Mouse (Mus musculus): ENCODE measurements around the gene Tbl3. TPM values are rescaled to one million over a fixed set of nuclear protein-coding genes. Genes with fewer than 3 reads are reported as not detected.

Gene Tbl3
- total and polyA plus RNA-seq, 3 experiments, result 103 to 111 TPM; not detected in 1

GRCm38 (mm10) chr17:24743896-24744295 lies 36.4 kb upstream of the Tbl3 start:
- DNase-seq (ENCODE audit: low read depth, low spot score), result no peak
- H3K4me1 ChIP-seq (ENCODE audit: control insufficient read depth in 1 of 2, insufficient read depth in 2 of 2, low read length in 2 of 2), result no peaks in the 10 kb centered on the region
- H3K36me3 ChIP-seq (ENCODE audit: control insufficient read depth in 1 of 2, insufficient read depth in 2 of 2, low read length in 2 of 2), result no peaks in the 10 kb centered on the region
- H3K9ac ChIP-seq (ENCODE audit: control insufficient read depth, low read depth, low read length, poor library complexity, severe bottlenecking), result no peak overlapping the region
- no peak overlapping the region for H3K4me3 ChIP-seq (ENCODE audit: control insufficient read depth in 1 of 2, insufficient read depth in 1 of 2, low read depth in 2 of 2, low read length in 2 of 2)
- H3K79me2 ChIP-seq (ENCODE audit: control insufficient read depth, insufficient read depth, low read length, poor library complexity), result no peaks in the 10 kb centered on the region
- peaks cover 0 to 4% of the 10 kb centered on the region in 2 experiments; a peak in 1 of 4 replicates for H3K27me3 ChIP-seq (ENCODE audit: control insufficient read depth in 1 of 2, insufficient read depth in 2 of 2, low read length in 2 of 2)
- TF ChIP-seq UBTF (IDR thresholded peaks at IDR 0.05; ENCODE audit: borderline replicate concordance, insufficient read depth, low read depth, low read length), result no peak
- TF ChIP-seq MAFK (IDR thresholded peaks at IDR 0.05; ENCODE audit: borderline replicate concordance, low read depth, low read length), result no peak
- TF ChIP-seq EP300 (IDR thresholded peaks at IDR 0.05; ENCODE audit: low read depth in 1 of 2, low read length in 2 of 2), result no peak
- TF ChIP-seq TAL1 (IDR thresholded peaks at IDR 0.05; ENCODE audit: low read length), result no peak
- no peak for TF ChIP-seq TCF12 (IDR thresholded peaks at IDR 0.05; ENCODE audit: low read depth, low read length)
- TF ChIP-seq MYB (IDR thresholded peaks at IDR 0.05; ENCODE audit: low read depth, low read length), result no peak
- no peak for TF ChIP-seq SMC3 (IDR thresholded peaks at IDR 0.05; ENCODE audit: low read depth, low read length)
- TF ChIP-seq POLR2AphosphoS5 (IDR thresholded peaks at IDR 0.05; ENCODE audit: borderline replicate concordance, low read depth, low read length), result no peak
- TF ChIP-seq NELFE (IDR thresholded peaks at IDR 0.05; ENCODE audit: low read depth, low read length), result no peak
- no peak for TF ChIP-seq POLR2A (IDR thresholded peaks at IDR 0.05; ENCODE audit: control insufficient read depth in 1 of 2, insufficient read depth in 1 of 2, low read depth in 1 of 2, low read length in 2 of 2, poor library complexity in 1 of 2)
- no peak for TF ChIP-seq RCOR1 (IDR thresholded peaks at IDR 0.05; ENCODE audit: low read depth, low read length)
- no peak for TF ChIP-seq GATA1 (IDR thresholded peaks at IDR 0.05; ENCODE audit: low read depth, low read length)
- no peak for TF ChIP-seq ZNF384 (IDR thresholded peaks at IDR 0.05; ENCODE audit: low read depth, low read length)
- no peak for TF ChIP-seq MEF2A (IDR thresholded peaks at IDR 0.05; ENCODE audit: extremely low read depth, insufficient replicate concordance, low read depth, low read length, poor library complexity, severe bottlenecking)
- TF ChIP-seq MAZ (IDR thresholded peaks at IDR 0.05; ENCODE audit: low read depth, low read length), result no peak
- no peak for TF ChIP-seq E2F4 (IDR thresholded peaks at IDR 0.05; ENCODE audit: borderline replicate concordance, low read depth, low read length)
- TF ChIP-seq MAX (IDR thresholded peaks at IDR 0.05; ENCODE audit: low read length), result no peak
- no peak for TF ChIP-seq NRF1 (IDR thresholded peaks at IDR 0.05; ENCODE audit: insufficient read depth, low read depth, low read length, poor library complexity, severe bottlenecking)
- no peak for TF ChIP-seq SIN3A (IDR thresholded peaks at IDR 0.05; ENCODE audit: low read length)
- TF ChIP-seq GABPA (IDR thresholded peaks at IDR 0.05; ENCODE audit: low read depth, low read length), result no peak
- no peak overlapping the region for H3K27ac ChIP-seq (ENCODE audit: control insufficient read depth, low read depth, low read length)
- H3K9me3 ChIP-seq (replicated peaks; ENCODE audit: insufficient read depth, low read length), result no peaks in the 10 kb centered on the region

GRCm38 (mm10) chr17:24742307-24742706 lies 34.8 kb upstream of the Tbl3 start:
- Histone ChIP-seq H3K27me3 (ENCODE audit: control insufficient read depth in 1 of 2, insufficient read depth in 2 of 2, low read length in 2 of 2) (no peaks in the 10 kb centered on the region; a peak in 1 of 4 replicates), H3K27ac (ENCODE audit: control insufficient read depth, low read depth, low read length) (no peak overlapping the region), H3K4me3 (ENCODE audit: control insufficient read depth in 1 of 2, insufficient read depth in 1 of 2, low read depth in 2 of 2, low read length in 2 of 2) (no peak overlapping the region), H3K9me3 (replicated peaks; ENCODE audit: insufficient read depth, low read length) (no peaks in the 10 kb centered on the region), H3K79me2 (ENCODE audit: control insufficient read depth, insufficient read depth, low read length, poor library complexity) (no peaks in the 10 kb centered on the region), H3K36me3 (ENCODE audit: control insufficient read depth in 1 of 2, insufficient read depth in 2 of 2, low read length in 2 of 2) (peaks cover 0 to 4% of the 10 kb centered on the region in 2 experiments; a peak in 1 of 4 replicates), H3K9ac (ENCODE audit: control insufficient read depth, low read depth, low read length, poor library complexity, severe bottlenecking) (no peak overlapping the region), H3K4me1 (ENCODE audit: control insufficient read depth in 1 of 2, insufficient read depth in 2 of 2, low read length in 2 of 2) (peaks cover 0 to 5% of the 10 kb centered on the region in 2 experiments; a peak in 2 of 4 replicates)
- TF ChIP-seq ZNF384 (IDR thresholded peaks at IDR 0.05; ENCODE audit: low read depth, low read length) (no peak), ELF1 (IDR thresholded peaks at IDR 0.05; ENCODE audit: low read depth, low read length) (no peak), SIN3A (IDR thresholded peaks at IDR 0.05; ENCODE audit: low read length) (no peak), BHLHE40 (IDR thresholded peaks at IDR 0.05; ENCODE audit: borderline replicate concordance, low read depth, low read length) (no peak), MAFK (IDR thresholded peaks at IDR 0.05; ENCODE audit: borderline replicate concordance, low read depth, low read length) (no peak), HCFC1 (IDR thresholded peaks at IDR 0.05; ENCODE audit: low read depth, low read length) (no peak), SMC3 (IDR thresholded peaks at IDR 0.05; ENCODE audit: low read depth, low read length) (no peak)
- no peak for DNase-seq (ENCODE audit: low read depth, low spot score)

Measured in MEL (cell line).